Mouse (Mus musculus): Measurements from ENCODE around the gene Tex14.
"Not testable (repeated sequence)": the region's sequence is repeated elsewhere in the genome, so short reads cannot be mapped to it uniquely, and the experiment has no call there.

The Tex14 gene

GRCm38 (mm10) chr11:87448476-87449199, 43.8 kb downstream of the Tex14 start:
- peak; percentile 98 for DNase-seq

DNA sequence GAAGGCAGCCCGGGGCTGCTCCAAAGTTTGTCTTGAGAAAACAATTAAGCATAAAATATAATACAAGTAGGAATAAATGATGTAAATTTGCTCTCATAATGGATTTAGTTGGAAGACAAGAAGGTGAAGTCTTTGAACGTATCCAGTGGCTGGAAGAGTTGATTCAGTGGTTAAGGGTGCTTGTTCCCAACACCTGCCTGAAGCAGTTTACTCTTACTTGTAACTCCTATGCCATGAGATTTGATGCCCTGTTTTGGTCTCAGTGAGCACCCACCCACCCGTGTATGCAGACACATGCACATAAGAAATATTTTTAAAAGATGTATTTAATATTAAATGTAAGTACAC, 44.3 kb downstream of the Tex14 start:
- no peak for DNase-seq

- DNase-seq = peak; percentile 59
These were observed 45.0 kb downstream of the Tex14 start for GRCm38 (mm10) chr11:87449847-87450246.

DNA sequence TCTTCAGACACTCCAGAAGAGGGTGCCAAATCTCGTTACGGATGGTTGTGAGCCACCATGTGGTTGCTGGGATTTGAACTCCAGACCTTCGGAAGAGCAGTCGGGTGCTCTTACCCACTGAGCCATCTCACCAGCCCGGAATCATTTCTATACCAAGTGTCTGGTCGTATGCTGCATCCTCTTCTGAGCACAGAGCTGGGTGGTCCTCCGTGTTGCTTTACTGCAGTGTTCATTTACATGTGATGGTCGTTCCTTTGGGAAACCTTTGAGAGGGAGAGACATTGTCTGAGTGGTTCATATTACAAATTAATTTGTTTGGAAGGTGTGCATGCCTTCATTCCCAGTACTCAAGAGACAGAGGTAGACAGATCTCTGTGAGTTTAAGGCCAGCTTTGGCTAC, 47.9 kb downstream of the Tex14 start:
- not testable (repeated sequence) for DNase-seq

DNA sequence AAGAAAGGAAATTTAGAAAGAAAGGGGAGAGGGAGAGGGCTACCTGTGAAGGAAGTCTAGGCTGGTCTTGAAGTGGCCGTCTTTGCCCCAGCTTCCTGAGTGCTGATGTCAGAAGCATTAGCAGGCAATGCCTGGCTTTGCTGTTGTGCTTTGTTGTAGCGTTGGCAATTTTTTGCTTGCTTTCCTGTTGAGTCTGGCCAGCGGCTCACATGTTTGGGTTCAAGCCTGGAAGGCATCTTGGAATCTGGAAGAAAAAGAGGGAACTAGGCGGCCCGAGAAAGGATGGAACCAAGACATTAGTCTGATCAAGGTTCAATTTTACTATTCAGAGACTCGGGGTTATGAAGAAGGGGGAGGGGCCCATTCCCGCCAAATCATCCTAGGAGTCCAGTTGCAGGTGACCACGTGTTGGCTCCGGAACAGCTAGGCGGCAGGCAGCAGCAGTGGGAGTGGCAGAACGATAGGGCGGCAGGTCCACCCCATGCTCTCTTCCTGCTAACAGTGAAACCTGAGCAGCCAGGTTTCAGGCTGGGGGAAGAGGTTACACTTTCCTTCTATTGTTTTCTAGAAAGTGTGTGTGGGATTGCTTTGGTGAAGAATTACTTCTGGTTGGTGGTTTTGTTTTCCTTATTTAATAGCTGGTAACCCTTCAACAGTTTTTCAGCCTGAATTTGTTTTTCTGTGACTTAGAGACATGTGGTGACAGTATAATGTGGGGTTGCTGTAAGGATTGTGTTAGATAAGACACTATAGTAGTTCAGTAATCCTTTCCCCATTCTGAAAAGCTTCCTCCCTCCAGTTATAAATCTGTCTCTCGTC, 48.6 kb downstream of the Tex14 start:
- no peak for DNase-seq

DNA sequence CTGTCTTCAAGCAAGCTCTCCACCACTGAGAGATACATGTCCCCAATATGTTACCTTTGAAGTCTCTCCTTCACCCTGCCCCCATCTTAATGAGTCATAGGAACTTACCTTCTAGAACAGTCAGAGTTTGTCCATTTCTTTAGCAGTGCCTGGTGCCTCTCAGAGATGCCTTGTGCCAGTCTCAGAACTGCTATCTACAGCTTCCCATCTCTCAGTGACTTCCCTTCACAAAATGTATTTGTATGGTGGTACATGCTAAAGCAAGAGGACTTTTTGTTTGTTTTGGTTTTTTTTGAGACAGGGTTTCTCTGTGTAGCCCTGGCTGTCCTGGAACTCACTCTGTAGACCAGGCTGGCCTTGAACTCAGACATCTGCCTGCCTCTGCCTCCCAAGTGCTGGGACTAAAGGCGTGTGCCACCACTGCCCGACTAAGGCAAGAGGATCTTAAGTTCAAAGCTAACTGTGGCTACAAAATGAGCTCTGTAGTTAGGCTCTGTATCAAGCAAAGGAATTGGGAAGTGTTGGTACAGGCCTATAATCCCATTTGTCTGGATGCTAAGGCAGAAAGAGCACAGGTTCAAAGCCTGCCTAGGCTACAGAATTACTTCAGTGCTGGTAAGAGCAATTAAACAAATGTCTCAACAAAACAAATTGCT, 49.3 kb downstream of the Tex14 start:
- no peak for DNase-seq

- DNase-seq = no peak
These were observed 50.7 kb downstream of the Tex14 start for GRCm38 (mm10) chr11:87455573-87455972.

- no peak for DNase-seq
These were observed 51.1 kb downstream of the Tex14 start for GRCm38 (mm10) chr11:87455984-87456383.

- DNase-seq = no peak
These were observed 55.7 kb downstream of the Tex14 start for GRCm38 (mm10) chr11:87460566-87460965.

GRCm38 (mm10) chr11:87461780-87462460, 57.1 kb downstream of the Tex14 start:
- peak; percentile 89 for DNase-seq

- peak; percentile 96 for DNase-seq
These were observed 57.8 kb downstream of the Tex14 start for GRCm38 (mm10) chr11:87462461-87463242.

- DNase-seq = peak; percentile 80
These were observed 58.3 kb downstream of the Tex14 start for GRCm38 (mm10) chr11:87463243-87463540.

GRCm38 (mm10) chr11:87463792-87464430, 59.0 kb downstream of the Tex14 start:
- peak; percentile 19 for DNase-seq

- no peak for DNase-seq
These were observed 61.2 kb downstream of the Tex14 start for GRCm38 (mm10) chr11:87465990-87466593.

DNA sequence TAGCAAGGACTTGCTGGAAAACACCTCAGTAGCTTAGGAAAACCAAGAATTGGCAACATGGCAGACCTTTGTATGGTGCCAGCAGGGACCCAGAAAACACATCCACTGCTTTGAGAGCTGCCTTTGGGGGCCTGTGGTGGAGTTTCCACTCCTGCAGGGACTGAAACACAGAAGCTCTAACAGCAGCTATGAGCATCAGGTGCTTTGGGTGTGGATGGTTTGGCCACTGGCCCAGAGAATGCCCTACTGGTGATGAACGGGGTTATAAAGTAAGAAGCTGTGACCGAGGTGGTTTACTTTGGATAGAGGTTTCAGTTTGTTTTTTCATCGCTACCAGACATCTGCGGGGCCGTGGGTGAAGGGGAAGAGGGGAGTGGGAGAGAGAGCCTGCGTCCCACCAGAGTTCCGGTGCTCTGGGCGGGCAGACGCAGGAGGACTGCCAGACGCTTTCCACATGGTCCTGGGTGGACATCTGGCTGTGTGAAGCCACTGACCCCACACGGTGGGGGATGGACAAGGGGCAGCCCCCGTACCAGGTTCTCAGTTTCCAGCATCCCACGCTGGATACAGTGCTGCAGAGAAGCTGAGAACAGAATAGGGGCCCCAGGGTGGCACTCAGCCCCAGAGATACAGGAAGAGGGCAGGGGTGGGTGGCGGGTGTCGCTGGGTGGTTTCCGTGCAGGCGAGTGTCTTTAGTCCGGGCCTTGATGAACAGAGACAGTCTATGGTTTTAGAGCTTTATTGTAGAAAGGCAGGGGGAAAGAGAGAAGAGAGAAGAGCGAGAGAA, 62.8 kb downstream of the Tex14 start:
- DNase-seq = no peak

- DNase-seq = no peak
These were observed 63.4 kb downstream of the Tex14 start for GRCm38 (mm10) chr11:87468278-87468655.

DNA sequence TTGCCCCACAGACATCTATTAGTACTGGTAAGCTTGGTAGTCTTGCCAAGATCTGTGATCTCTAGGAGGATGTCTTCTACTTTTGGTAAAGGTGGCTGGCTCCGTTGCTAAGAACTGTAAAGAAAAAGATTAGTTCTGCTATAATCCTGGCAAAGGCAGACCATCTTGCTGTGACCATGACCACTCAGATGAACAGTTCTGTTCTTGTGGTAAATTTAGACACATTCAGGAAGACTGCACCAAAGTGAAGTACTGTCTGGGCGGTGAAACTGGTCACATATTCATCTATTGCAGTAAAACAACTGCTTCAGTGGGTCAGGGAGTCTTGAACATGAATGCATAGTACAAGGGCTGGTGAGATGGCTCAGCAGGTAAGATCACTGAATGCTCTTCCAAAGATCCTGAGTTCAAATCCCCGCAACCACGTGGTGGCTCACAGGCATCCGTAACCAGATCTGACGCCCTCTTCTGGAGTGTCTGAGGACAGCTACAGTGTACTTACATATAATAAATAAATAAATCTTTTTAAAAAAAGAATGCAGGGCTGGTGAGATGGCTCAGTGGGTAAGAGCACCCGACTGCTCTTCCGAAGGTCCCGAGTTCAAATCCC, 63.9 kb downstream of the Tex14 start:
- DNase-seq = no peak

- DNase-seq = peak; percentile 93
These were observed 66.2 kb downstream of the Tex14 start for GRCm38 (mm10) chr11:87470807-87471698.

DNA sequence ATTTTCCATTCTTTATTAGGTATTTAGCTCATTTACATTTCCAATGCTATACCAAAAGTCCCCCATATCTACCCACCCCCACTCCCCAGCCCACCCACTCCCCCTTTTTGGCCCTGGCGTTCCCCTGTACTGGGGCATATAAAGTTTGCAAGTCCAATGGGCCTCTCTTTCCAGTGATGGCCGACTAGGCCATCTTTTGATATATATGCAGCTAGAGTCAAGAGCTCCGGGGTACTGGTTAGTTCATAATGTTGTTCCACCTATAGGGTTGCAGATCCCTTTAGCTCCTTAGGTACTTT, 66.8 kb downstream of the Tex14 start:
- DNase-seq = not testable (repeated sequence)

Data from retina, postnatal 1 day (tissue).